Mouse (Mus musculus) midbrain, postnatal 0 days (tissue): ENCODE measurements around the gene Itga9. TPM values are rescaled to one million over a fixed set of nuclear protein-coding genes. Genes with fewer than 3 reads are reported as not detected.

Experiments
- ATAC-seq: fragments of 200-750 bp; cut with Nextera tagmentation; 2 replicates; pipeline ENCODE4 v1.8.0; 2017; ENCODE audit warnings: moderate number of reproducible peaks, mild to moderate bottlenecking, moderate TSS enrichment, moderate library complexity; ENCODE audit not compliant: low FRiP score
- DNase-seq: peaks from one replicate; pipeline ENCODE4 v3.0.0-alpha.2; 2015; ENCODE audit warnings: low spot score
- H3K27ac ChIP-seq: fragments of 300-500 bp; sonication (generic); 2 replicates; pipeline ENCODE4 v1.5.1; 2014; ENCODE audit warnings: low read depth, mild to moderate bottlenecking, low read length, mixed read lengths
- H3K27me3 ChIP-seq: fragments of 300-500 bp; sonication (generic); 2 replicates; pipeline ENCODE4 v1.6.1; 2014; ENCODE audit warnings: low read length, control low read depth, mixed read lengths; ENCODE audit not compliant: insufficient read depth
- H3K36me3 ChIP-seq: fragments of 300-500 bp; sonication (generic); 2 replicates; pipeline ENCODE4 v1.6.1; 2014; ENCODE audit warnings: low read length, control low read depth, mixed read lengths; ENCODE audit not compliant: insufficient read depth
- H3K4me1 ChIP-seq: fragments of 300-500 bp; sonication (generic); 2 replicates; pipeline ENCODE4 v1.6.1; 2014; ENCODE audit warnings: mild to moderate bottlenecking, control low read depth, antibody characterized with exemption, low read length, mixed read lengths; ENCODE audit not compliant: insufficient read depth
- H3K4me2 ChIP-seq: fragments of 300-500 bp; sonication (generic); 2 replicates; pipeline ENCODE4 v1.6.1; 2014; ENCODE audit warnings: low read depth, mild to moderate bottlenecking, low read length, mixed read lengths; ENCODE audit not compliant: poor library complexity, severe bottlenecking
- H3K4me3 ChIP-seq: fragments of 300-500 bp; sonication (generic); 2 replicates; pipeline ENCODE4 v1.5.1; 2014; ENCODE audit warnings: low read depth, mild to moderate bottlenecking, low read length, moderate library complexity
- H3K9ac ChIP-seq: fragments of 300-500 bp; sonication (generic); replicated peaks from 2 replicates; pipeline ENCODE4 v1.6.1; 2014; ENCODE audit warnings: mild to moderate bottlenecking, low read length, moderate library complexity, mixed read lengths; ENCODE audit not compliant: poor library complexity, severe bottlenecking
- H3K9me3 ChIP-seq: fragments of 300-500 bp; sonication (generic); 2 replicates; pipeline ENCODE4 v1.6.1; 2016; ENCODE audit warnings: low read length, control low read depth
- CTCF ChIP-seq: IDR thresholded peaks from 2 replicates; pipeline ENCODE4 v1.5.1; 2016; ENCODE audit warnings: antibody characterized with exemption, mild to moderate bottlenecking
- WGBS: fragments of 180-500 bp; shearing (Covaris S2); extraction: QIAGEN DNeasy Blood & Tissue Kit; methylation state at CpG from one replicate; pipeline ENCODE4 v1.1.7; 2014; 5-methylcytosine and 5-hydroxymethylcytosine counted together
- polyA plus RNA-seq: library from polyadenylated mRNA; unstranded; fragments of >200 nt; fragmentation: Nextera tagmentation; extraction: Ambion mirVana; gene quantifications from 2 replicates; pipeline ENCODE4 v1.2.1, GENCODE M21; 2015
- total RNA-seq: library from RNA; depleted of rRNA; stranded (reverse); fragments of >200 nt; gene quantifications from 2 replicates; pipeline ENCODE4 v1.2.3, GENCODE M21; 2014

The Itga9 gene
- total and polyA plus RNA-seq, 2 experiments from 2014 or later: 1.1 to 8.2 TPM

GRCm38 (mm10) chr9:118765059-118765458, 158.6 kb downstream of the Itga9 start:
- H3K27me3 ChIP-seq: no peaks in the 10 kb centered on the region
- H3K9me3 ChIP-seq: no peaks in the 10 kb centered on the region
- H3K36me3 ChIP-seq: no peaks in the 10 kb centered on the region
- ATAC-seq (no peak), DNase-seq (no peak)
- no peak overlapping the region for H3K4me2 ChIP-seq
- H3K9ac ChIP-seq: no peak overlapping the region
- H3K4me1 ChIP-seq: no peaks in the 10 kb centered on the region; the same call in 1 of the 2 replicates
- H3K4me3 ChIP-seq: no peak overlapping the region
- no peak overlapping the region for H3K27ac ChIP-seq
- no peak for TF ChIP-seq CTCF

GRCm38 (mm10) chr9:118767008-118767407, 160.5 kb downstream of the Itga9 start:
- no peaks in the 10 kb centered on the region for H3K36me3 ChIP-seq
- 90% methylated on average over 7 of the region's 7 CpGs for WGBS
- H3K4me2 ChIP-seq: no peak overlapping the region
- DNase-seq (no peak), ATAC-seq (no peak)
- no peak overlapping the region for H3K4me3 ChIP-seq
- H3K9ac ChIP-seq: no peak overlapping the region
- H3K27me3 ChIP-seq: no peaks in the 10 kb centered on the region
- H3K27ac ChIP-seq: no peak overlapping the region
- no peak for TF ChIP-seq CTCF
- no peaks in the 10 kb centered on the region; the same call in 1 of the 2 replicates for H3K4me1 ChIP-seq
- H3K9me3 ChIP-seq: no peaks in the 10 kb centered on the region

- H3K4me1 ChIP-seq: no peaks in the 10 kb centered on the region
- no peak overlapping the region for H3K9ac ChIP-seq
- no peaks in the 10 kb centered on the region for H3K27me3 ChIP-seq
- no peaks in the 10 kb centered on the region for H3K36me3 ChIP-seq
- TF ChIP-seq CTCF: no peak
- no peak for ATAC-seq
- H3K4me3 ChIP-seq: no peak overlapping the region
- no peaks in the 10 kb centered on the region for H3K9me3 ChIP-seq
- no peak overlapping the region for H3K27ac ChIP-seq
- 38% methylated on average over 4 of the region's 4 CpGs for WGBS
- no peak for DNase-seq
- H3K4me2 ChIP-seq: no peak overlapping the region
Measured at GRCm38 (mm10) chr9:118768596-118768995, 162.1 kb downstream of the Itga9 start.

GRCm38 (mm10) chr9:118770366-118770765, 163.9 kb downstream of the Itga9 start:
- H3K4me3 ChIP-seq: no peak overlapping the region
- no peak overlapping the region for H3K9ac ChIP-seq
- WGBS: 90% methylated on average over 4 of the region's 4 CpGs
- no peak overlapping the region for H3K4me2 ChIP-seq
- no peaks in the 10 kb centered on the region for H3K36me3 ChIP-seq
- no peak overlapping the region for H3K27ac ChIP-seq
- ATAC-seq (no peak), DNase-seq (no peak)
- no peaks in the 10 kb centered on the region for H3K9me3 ChIP-seq
- TF ChIP-seq CTCF: no peak
- no peaks in the 10 kb centered on the region for H3K27me3 ChIP-seq
- no peaks in the 10 kb centered on the region for H3K4me1 ChIP-seq

GRCm38 (mm10) chr9:118774676-118775075, 168.2 kb downstream of the Itga9 start:
- no peak for DNase-seq
- H3K27ac ChIP-seq: no peak overlapping the region
- no peak for TF ChIP-seq CTCF
- 88% methylated on average over 6 of the region's 6 CpGs for WGBS
- H3K9ac ChIP-seq: no peak overlapping the region
- no peaks in the 10 kb centered on the region for H3K4me1 ChIP-seq
- H3K27me3 ChIP-seq: no peaks in the 10 kb centered on the region
- ATAC-seq: no peak
- no peak overlapping the region for H3K4me2 ChIP-seq
- H3K9me3 ChIP-seq: no peaks in the 10 kb centered on the region
- no peaks in the 10 kb centered on the region for H3K36me3 ChIP-seq
- no peak overlapping the region for H3K4me3 ChIP-seq

- Histone ChIP-seq H3K9ac (no peak overlapping the region), H3K4me2 (no peak overlapping the region), H3K27me3 (no peaks in the 10 kb centered on the region), H3K4me3 (no peak overlapping the region), H3K4me1 (no peaks in the 10 kb centered on the region), H3K36me3 (no peaks in the 10 kb centered on the region), H3K9me3 (no peaks in the 10 kb centered on the region), H3K27ac (no peak overlapping the region)
- ATAC-seq: no peak
- peak; percentile 45 for DNase-seq
- 89% methylated on average over 2 of the region's 2 CpGs for WGBS
- no peak for TF ChIP-seq CTCF
Measured at GRCm38 (mm10) chr9:118776880-118777438, 170.5 kb downstream of the Itga9 start.
